Mouse (Mus musculus) liver, embryonic 16.5 days (tissue): ENCODE measurements at regions not wholly inside any gene's neighbourhood (a gene's known extent, or its start where the extent isn't known, plus 50 kb on each side); places are given as distances from the start of the nearest gene placed in this dataset. TPM values are rescaled to one million over a fixed set of nuclear protein-coding genes. Genes with fewer than 3 reads are reported as not detected.

Source experiments
- ATAC-seq: fragments of 200-750 bp; cut with Nextera tagmentation; 2 replicates; pipeline ENCODE4 v1.8.0; 2017; ENCODE audit warnings: low read depth, mild to moderate bottlenecking, moderate number of reproducible peaks, moderate library complexity
- H3K27ac ChIP-seq: fragments of 300-500 bp; sonication (generic); 2 replicates; pipeline ENCODE4 v1.5.1; 2014; ENCODE audit warnings: mild to moderate bottlenecking, low read length
- H3K27me3 ChIP-seq: fragments of 300-500 bp; sonication (generic); 2 replicates; pipeline ENCODE4 v1.6.1; 2014; ENCODE audit warnings: low read depth, low read length, mixed read lengths; ENCODE audit not compliant: control insufficient read depth, insufficient read depth
- H3K36me3 ChIP-seq: fragments of 300-500 bp; sonication (generic); 2 replicates; pipeline ENCODE4 v1.6.1; 2014; ENCODE audit warnings: mild to moderate bottlenecking; ENCODE audit not compliant: control insufficient read depth, insufficient read depth
- H3K4me1 ChIP-seq: fragments of 300-500 bp; sonication (generic); 2 replicates; pipeline ENCODE4 v1.6.1; 2014; ENCODE audit warnings: low read depth, low read length, mixed read lengths; ENCODE audit not compliant: control insufficient read depth
- H3K4me2 ChIP-seq: fragments of 300-500 bp; sonication (generic); 2 replicates; pipeline ENCODE4 v1.6.1; 2014; ENCODE audit warnings: low read depth, low read length, mixed read lengths
- H3K4me3 ChIP-seq: fragments of 300-500 bp; sonication (generic); 2 replicates; pipeline ENCODE4 v1.5.1; 2014; ENCODE audit warnings: low read depth, mild to moderate bottlenecking, low read length
- H3K9ac ChIP-seq: fragments of 300-500 bp; sonication (generic); 2 replicates; pipeline ENCODE4 v1.6.1; 2014; ENCODE audit warnings: low read depth, low read length
- H3K9me3 ChIP-seq: fragments of 300-500 bp; sonication (generic); replicated peaks from 2 replicates; pipeline ENCODE4 v1.6.1; 2016; ENCODE audit warnings: low read length; ENCODE audit not compliant: control insufficient read depth
- WGBS: fragments of 180-500 bp; shearing (Covaris S2); extraction: QIAGEN DNeasy Blood & Tissue Kit; methylation state at CpG from one replicate; pipeline ENCODE4 v1.1.7; 2014; ENCODE audit not compliant: insufficient replicate concordance; 5-methylcytosine and 5-hydroxymethylcytosine counted together
- microRNA-seq: library from miRNA; unstranded; fragments of <30 nt; microRNA quantifications from one replicate; pipeline ENCODE4, GENCODE M21; 2016

GRCm38 (mm10) chr1:168497801-168498200, 65.7 kb upstream of the Pbx1 start:
- Histone ChIP-seq H3K4me3 (no peak overlapping the region), H3K9me3 (no peaks in the 10 kb centered on the region), H3K4me1 (no peaks in the 10 kb centered on the region), H3K4me2 (no peak overlapping the region), H3K27me3 (no peaks in the 10 kb centered on the region), H3K9ac (no peak overlapping the region), H3K27ac (no peak overlapping the region), H3K36me3 (no peaks in the 10 kb centered on the region)
- ATAC-seq = peak; percentile 77
- 52% methylated on average over 4 of the region's 4 CpGs for WGBS

- H3K9me3 ChIP-seq = no peaks in the 10 kb centered on the region
- no peaks in the 10 kb centered on the region for H3K4me1 ChIP-seq
- no peak overlapping the region for H3K9ac ChIP-seq
- no peak for ATAC-seq
- WGBS = 59% methylated on average over 13 of the region's 13 CpGs
- H3K27ac ChIP-seq = no peak overlapping the region
- H3K4me3 ChIP-seq = no peak overlapping the region
- H3K27me3 ChIP-seq = no peaks in the 10 kb centered on the region
- H3K4me2 ChIP-seq = no peak overlapping the region
- no peaks in the 10 kb centered on the region for H3K36me3 ChIP-seq
Measured at GRCm38 (mm10) chr1:168495687-168496527, 63.8 kb upstream of the Pbx1 start.

- no peak overlapping the region for H3K9ac ChIP-seq
- no peak overlapping the region for H3K4me2 ChIP-seq
- H3K9me3 ChIP-seq = no peaks in the 10 kb centered on the region
- no peaks in the 10 kb centered on the region for H3K4me1 ChIP-seq
- H3K27me3 ChIP-seq = no peaks in the 10 kb centered on the region
- WGBS = 58% methylated on average over 7 of the region's 7 CpGs
- no peak overlapping the region for H3K27ac ChIP-seq
- no peaks in the 10 kb centered on the region for H3K36me3 ChIP-seq
- no peak overlapping the region for H3K4me3 ChIP-seq
- ATAC-seq = no peak
Measured at GRCm38 (mm10) chr1:168487492-168487891, 55.4 kb upstream of the Pbx1 start.

GRCm38 (mm10) chr1:168483651-168484050, 51.6 kb upstream of the Pbx1 start:
- no peaks in the 10 kb centered on the region for H3K9me3 ChIP-seq
- ATAC-seq = no peak
- no peak overlapping the region for H3K9ac ChIP-seq
- H3K36me3 ChIP-seq = no peaks in the 10 kb centered on the region
- H3K4me3 ChIP-seq = no peak overlapping the region
- H3K4me2 ChIP-seq = no peak overlapping the region
- 60% methylated on average over 13 of the region's 13 CpGs for WGBS
- H3K27ac ChIP-seq = no peak overlapping the region
- H3K4me1 ChIP-seq = no peaks in the 10 kb centered on the region
- H3K27me3 ChIP-seq = no peaks in the 10 kb centered on the region

Small RNAs in the stretch of these regions (microRNA-seq; reads per million reads assigned to microRNA genes)
- not detected for gene Mir6348
- gene Mir6354 = not detected
